In the genomic region with DNA sequence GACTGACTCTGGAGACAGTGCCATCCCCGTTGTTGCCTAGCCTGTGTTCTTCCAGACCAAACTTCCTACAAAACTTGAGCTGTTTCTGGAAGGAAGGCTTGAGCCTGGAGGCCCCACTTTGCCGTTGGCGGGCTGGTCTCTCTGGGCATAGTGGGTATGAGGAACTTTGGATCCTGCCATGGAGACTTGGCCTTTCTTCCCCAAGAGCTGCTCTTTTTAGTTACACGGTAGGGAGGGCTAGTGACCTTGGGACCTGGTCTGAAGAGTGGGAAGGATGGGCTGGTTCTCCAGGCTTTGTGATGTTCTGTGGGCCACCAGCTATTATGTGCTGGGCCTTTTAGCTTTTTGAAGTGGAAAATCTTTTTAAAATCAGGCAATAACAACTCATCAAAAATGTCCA, we compare ENCODE assay signal across 29 mouse cellular contexts. TPM values are rescaled to one million over a fixed set of nuclear protein-coding genes. Genes with fewer than 3 reads are reported as not detected.
DNase-seq lines count a peak whose midpoint lies in the region; ATAC-seq and TF ChIP-seq lines count a peak whose summit lies in the region.
"Had no signal": no experiment of that assay in that cellular context is flagged by ENCODE, and none has a peak within 500 bp of the region (broad histone marks: within the 10 kb centered on the region; RNA-seq: fewer than 3 reads in every experiment).

No protein-coding gene starts in this region.

- H3K9ac ChIP-seq in kidney, embryonic 16.5 days (replicated peaks; ENCODE audit: low read length): no peak overlapping the region
- no peak overlapping the region for H3K9ac ChIP-seq in lung, embryonic 15.5 days
- no peak overlapping the region for H3K9ac ChIP-seq in stomach, embryonic 14.5 days (replicated peaks; ENCODE audit: low read depth, low read length)
- no peak overlapping the region for H3K9ac ChIP-seq in hindbrain, embryonic 16.5 days (ENCODE audit: low read depth, low read length)
- H3K9ac ChIP-seq: embryonic facial prominence, embryonic 15.5 days; forebrain, embryonic 12.5 days; forebrain, postnatal 0 days; heart, embryonic 15.5 days; hindbrain, embryonic 13.5 days; liver, embryonic 12.5 days; lung, embryonic 14.5 days; neural tube, embryonic 13.5 days had no signal

- DNase-seq in kidney, adult 2 months: peak; percentile 68
- no peak for DNase-seq in lung, adult 18-20 months
- DNase-seq in adrenal gland, adult 18-20 months (ENCODE audit: low spot score in 2 of 2): no peak
- DNase-seq: adrenal gland, adult 8-10 months; B cell, adult 2 months; forebrain, postnatal 0 days; gastrocnemius, postnatal 10 days; heart, postnatal 36 days; layer of hippocampus, postnatal 36 days; left cerebral cortex, postnatal 4 days; right cerebral cortex, postnatal 4 days; thymus, postnatal 14 days had no signal

- H3K27me3 ChIP-seq in kidney, adult 2 months (replicated peaks; ENCODE audit: control insufficient read depth, insufficient read depth, low read length): no peaks in the 10 kb centered on the region
- no peaks in the 10 kb centered on the region for H3K27me3 ChIP-seq in kidney, embryonic 16.5 days (ENCODE audit: insufficient read depth, low read length)
- H3K27me3 ChIP-seq in lung, embryonic 15.5 days: no peaks in the 10 kb centered on the region
- H3K27me3 ChIP-seq in stomach, embryonic 14.5 days (ENCODE audit: control insufficient read depth, insufficient read depth, low read length): no peaks in the 10 kb centered on the region
- no peaks in the 10 kb centered on the region for H3K27me3 ChIP-seq in hindbrain, embryonic 16.5 days (replicated peaks; ENCODE audit: control insufficient read depth, insufficient read depth, low read length)
- H3K27me3 ChIP-seq: embryonic facial prominence, embryonic 15.5 days; forebrain, embryonic 12.5 days; heart, embryonic 15.5 days; hindbrain, embryonic 13.5 days; liver, embryonic 12.5 days; neural tube, embryonic 13.5 days had no signal

- WGBS in kidney, adult 2 months: 46% methylated on average over 4 of the region's 4 CpGs
- 88% methylated on average over 4 of the region's 4 CpGs for WGBS in kidney, embryonic 16.5 days
- WGBS in lung, embryonic 15.5 days: 77% methylated on average over 4 of the region's 4 CpGs
- 74% methylated on average over 4 of the region's 4 CpGs for WGBS in stomach, embryonic 14.5 days
- 85% methylated on average over 4 of the region's 4 CpGs for WGBS in hindbrain, embryonic 16.5 days

- H3K9me3 ChIP-seq in kidney, embryonic 16.5 days (ENCODE audit: low read length): no peaks in the 10 kb centered on the region
- H3K9me3 ChIP-seq in lung, embryonic 15.5 days: no peaks in the 10 kb centered on the region
- no peaks in the 10 kb centered on the region for H3K9me3 ChIP-seq in stomach, embryonic 14.5 days (ENCODE audit: control insufficient read depth, low read depth, low read length)
- no peaks in the 10 kb centered on the region for H3K9me3 ChIP-seq in hindbrain, embryonic 16.5 days (ENCODE audit: control insufficient read depth, low read length)
- H3K9me3 ChIP-seq: embryonic facial prominence, embryonic 10.5 days; embryonic facial prominence, embryonic 15.5 days; forebrain, embryonic 12.5 days; heart, embryonic 15.5 days; hindbrain, embryonic 13.5 days; liver, embryonic 12.5 days; midbrain, embryonic 10.5 days; neural tube, embryonic 13.5 days had no signal

- H3K4me2 ChIP-seq in kidney, embryonic 16.5 days (replicated peaks; ENCODE audit: low read depth, low read length): no peak overlapping the region
- H3K4me2 ChIP-seq in lung, embryonic 15.5 days: no peak overlapping the region
- no peak overlapping the region for H3K4me2 ChIP-seq in stomach, embryonic 14.5 days (replicated peaks; ENCODE audit: low read depth, low read length)
- H3K4me2 ChIP-seq in hindbrain, embryonic 16.5 days (ENCODE audit: low read length): no peak overlapping the region
- H3K4me2 ChIP-seq: embryonic facial prominence, embryonic 15.5 days; forebrain, embryonic 12.5 days; heart, embryonic 15.5 days; hindbrain, embryonic 13.5 days; liver, embryonic 12.5 days; lung, embryonic 14.5 days; neural tube, embryonic 13.5 days had no signal

- H3K4me3 ChIP-seq in kidney, adult 2 months (ENCODE audit: insufficient read depth, low read depth, low read length): no peak overlapping the region
- no peak overlapping the region for H3K4me3 ChIP-seq in kidney, embryonic 16.5 days (ENCODE audit: low read length)
- no peak overlapping the region for H3K4me3 ChIP-seq in lung, embryonic 15.5 days
- H3K4me3 ChIP-seq in stomach, embryonic 14.5 days (ENCODE audit: low read depth, low read length): no peak overlapping the region
- H3K4me3 ChIP-seq in hindbrain, embryonic 16.5 days (ENCODE audit: low read length): no peak overlapping the region
- H3K4me3 ChIP-seq: embryonic facial prominence, embryonic 10.5 days; embryonic facial prominence, embryonic 15.5 days; forebrain, embryonic 12.5 days; heart, embryonic 15.5 days; hindbrain, embryonic 13.5 days; liver, embryonic 12.5 days; midbrain, embryonic 10.5 days; myocyte; neural tube, embryonic 13.5 days had no signal

- no peaks in the 10 kb centered on the region for H3K36me3 ChIP-seq in kidney, adult 2 months (ENCODE audit: control insufficient read depth, insufficient read depth, low read length)
- H3K36me3 ChIP-seq in kidney, embryonic 16.5 days (ENCODE audit: insufficient read depth, low read length): no peaks in the 10 kb centered on the region
- H3K36me3 ChIP-seq in lung, embryonic 15.5 days: no peaks in the 10 kb centered on the region
- H3K36me3 ChIP-seq in stomach, embryonic 14.5 days (ENCODE audit: control insufficient read depth, insufficient read depth, low read length): no peaks in the 10 kb centered on the region
- H3K36me3 ChIP-seq in hindbrain, embryonic 16.5 days (ENCODE audit: control insufficient read depth, insufficient read depth, low read length): no peaks in the 10 kb centered on the region
- H3K36me3 ChIP-seq: embryonic facial prominence, embryonic 15.5 days; forebrain, embryonic 12.5 days; heart, embryonic 15.5 days; hindbrain, embryonic 13.5 days; neural tube, embryonic 13.5 days had no signal

- no peak overlapping the region for H3K27ac ChIP-seq in kidney, adult 2 months (ENCODE audit: insufficient read depth, low read depth, low read length)
- no peak overlapping the region for H3K27ac ChIP-seq in kidney, embryonic 16.5 days (ENCODE audit: low read length)
- H3K27ac ChIP-seq in lung, embryonic 15.5 days: peak overlapping the region; percentile 31
- peak overlapping the region; percentile 39; the same call in 1 of the 2 replicates for H3K27ac ChIP-seq in stomach, embryonic 14.5 days (ENCODE audit: low read length)
- H3K27ac ChIP-seq in hindbrain, embryonic 16.5 days (ENCODE audit: low read depth, low read length): no peak overlapping the region
- H3K27ac ChIP-seq: embryonic facial prominence, embryonic 10.5 days; embryonic facial prominence, embryonic 15.5 days; forebrain, embryonic 12.5 days; heart, embryonic 15.5 days; hindbrain, embryonic 13.5 days; kidney, postnatal 0 days; liver, embryonic 12.5 days; midbrain, embryonic 10.5 days; neural tube, embryonic 13.5 days had no signal

- TF ChIP-seq POLR2A in kidney, adult 2 months (IDR thresholded peaks at IDR 0.05; ENCODE audit: low read depth, low read length): no peak

- peaks cover 42% of the 10 kb centered on the region for H3K4me1 ChIP-seq in kidney, adult 2 months (ENCODE audit: control insufficient read depth, insufficient read depth, low read length)
- peaks cover 18% of the 10 kb centered on the region for H3K4me1 ChIP-seq in kidney, embryonic 16.5 days (ENCODE audit: insufficient read depth, low read length)
- H3K4me1 ChIP-seq in lung, embryonic 15.5 days: peaks cover 54% of the 10 kb centered on the region
- peaks cover 22% of the 10 kb centered on the region for H3K4me1 ChIP-seq in stomach, embryonic 14.5 days (ENCODE audit: control insufficient read depth, insufficient read depth, low read length)
- H3K4me1 ChIP-seq in hindbrain, embryonic 16.5 days (ENCODE audit: control insufficient read depth, insufficient read depth, low read depth, low read length): peaks cover 11% of the 10 kb centered on the region

- ATAC-seq in kidney, embryonic 16.5 days (ENCODE audit: low FRiP score, low TSS enrichment): no peak
- ATAC-seq in lung, embryonic 15.5 days (ENCODE audit: borderline replicate concordance, extremely low read depth, low FRiP score, low TSS enrichment): no peak
- ATAC-seq in stomach, embryonic 14.5 days (ENCODE audit: insufficient number of reproducible peaks, insufficient read depth, low FRiP score, low read depth): no peak
- no peak for ATAC-seq in hindbrain, embryonic 16.5 days
- ATAC-seq: activated CD4-positive, CD25-positive, alpha-beta regulatory T cell, adult 4 months; forebrain, postnatal 0 days; liver, embryonic 12.5 days; midbrain, embryonic 16.5 days had no signal

- TF ChIP-seq CTCF in kidney, adult 2 months (conservative IDR thresholded peaks at IDR 0.05; ENCODE audit: insufficient read depth, insufficient read length, low read depth, low read length): no peak

RNA-seq across cellular contexts. Expression of a gene that starts 17.0 kb away (rescaled TPM):
- 35.3 and 36.8 TPM in 2 replicates for polyA plus RNA-seq in kidney, adult 2 months (2012; rRNA removed)
- 18.3 and 19.1 TPM in 2 replicates for polyA plus RNA-seq in kidney, embryonic 16.5 days (2015; fragmentation: Nextera tagmentation; extraction: Ambion mirVana)
- 19.0 and 19.5 TPM in 2 replicates for polyA plus RNA-seq in lung, embryonic 15.5 days (2015; fragmentation: Nextera tagmentation; extraction: Ambion mirVana)
- 23.9 and 24.1 TPM in 2 replicates for polyA plus RNA-seq in stomach, embryonic 14.5 days (2014; fragmentation: Nextera tagmentation; extraction: Ambion mirVana)
- total RNA-seq in adrenal gland, adult 18-20 months (2021): 100 to 1,000 TPM in 1 of 2 experiments, 10 to 100 TPM in 1; 85.2 to 122 TPM
- polyA plus RNA-seq in hindbrain, embryonic 16.5 days (2015; fragmentation: Nextera tagmentation; extraction: Ambion mirVana): 17.3 and 18.0 TPM in 2 replicates

Comparison
In these comparisons a context has a peak if more than half of its experiments do, and no peak if none do; other contexts are left out.
1. H3K27ac ChIP-seq: peak in lung, embryonic 15.5 days (single experiment) and stomach, embryonic 14.5 days (single experiment); none in kidney, adult 2 months (single experiment), kidney, embryonic 16.5 days (single experiment) and hindbrain, embryonic 16.5 days (single experiment).